Mouse (Mus musculus) frontal cortex, postnatal 10 days (tissue): ENCODE measurements around the gene Slco1a1.
"Not testable (repeated sequence)": the region's sequence is repeated elsewhere in the genome, so short reads cannot be mapped to it uniquely, and the experiment has no call there.

Experiments
- DNase-seq, 2 experiments: peaks; one replicate each; pipeline ENCODE4 v3.0.0; 2022; ENCODE audit warnings: low spot score in 2 of 2, mixed read lengths in 1 of 2

Gene Slco1a1

DNA sequence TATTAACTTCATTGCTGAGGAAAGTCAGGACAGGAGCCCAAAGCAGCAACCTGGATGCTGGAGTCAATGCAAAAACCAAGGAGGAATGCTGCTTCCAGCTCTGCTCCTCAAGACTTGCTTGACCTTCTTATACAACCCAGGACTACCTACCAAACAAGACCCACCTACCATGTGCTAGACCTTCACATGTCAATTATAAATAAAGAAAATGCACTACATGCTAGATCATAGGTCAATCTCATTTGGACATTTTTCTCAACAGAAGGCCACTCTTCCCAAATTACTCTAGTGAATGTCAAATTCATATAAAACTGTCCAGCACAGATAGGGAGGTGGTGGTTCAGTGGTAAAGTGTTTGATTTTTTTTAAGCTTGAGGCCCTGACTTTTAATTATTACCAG is at the start of gene Slco1a1:
Gene Slco1a1 (minus strand): TSS at position 101 of the 400 bp plus-strand sequence.
- DNase-seq, result no peak

DNA sequence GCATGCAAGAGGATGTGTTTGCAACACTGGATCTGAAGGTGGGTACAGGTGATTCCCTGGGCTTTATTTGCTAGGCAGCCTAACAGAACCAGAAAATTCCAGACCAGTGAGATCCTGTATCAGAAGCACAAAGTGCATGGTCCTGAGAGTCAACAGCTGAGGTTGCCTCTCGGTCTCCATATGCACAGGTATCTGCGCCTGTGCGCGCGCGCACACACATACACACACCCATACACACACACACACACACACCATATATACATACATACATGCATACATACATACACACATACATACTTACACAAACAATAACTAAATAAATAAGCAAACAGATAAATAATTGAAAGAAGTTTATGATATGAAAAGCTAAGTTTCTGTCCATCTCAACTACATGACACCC is 40.0 kb upstream of the Slco1a1 start:
- DNase-seq, result no peak

DNA sequence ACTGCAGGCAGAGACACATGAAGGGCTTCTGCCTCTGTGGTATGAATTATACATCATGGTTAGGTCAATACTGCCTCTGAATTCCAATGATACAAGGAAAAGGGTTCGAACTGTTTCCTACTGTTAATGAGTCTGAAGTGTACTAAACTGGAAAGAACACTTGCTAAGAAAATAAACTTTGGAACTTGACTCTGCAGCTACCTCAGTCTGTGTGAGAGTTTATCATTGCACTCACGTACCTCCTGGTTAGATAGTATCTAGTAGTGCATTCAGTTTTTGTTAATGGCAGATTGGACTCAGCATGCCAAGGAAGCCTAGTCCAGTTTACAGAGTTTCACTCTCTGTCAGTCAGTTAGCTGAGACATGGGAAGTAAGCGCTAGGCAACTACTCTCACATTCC is 37.9 kb upstream of the Slco1a1 start:
- no peak for DNase-seq

DNA sequence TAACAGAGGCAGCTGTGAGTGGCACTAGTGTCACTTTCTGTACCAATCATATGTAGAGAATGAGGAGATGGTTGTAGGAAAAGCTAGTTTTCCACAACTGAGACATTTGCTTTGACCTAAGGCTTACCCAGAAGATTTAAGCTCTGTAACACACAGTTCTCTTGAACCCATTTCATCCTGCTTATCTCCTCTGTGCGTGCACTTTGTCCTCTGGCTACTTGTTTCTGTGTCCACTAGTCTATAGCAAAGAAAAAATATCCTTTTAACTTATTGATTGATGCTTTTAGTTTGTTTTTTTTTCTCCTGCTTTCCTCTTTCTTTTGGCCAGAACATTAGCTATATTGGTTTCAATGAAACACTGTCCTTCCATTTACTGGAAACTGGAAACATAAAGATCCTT is 15.7 kb upstream of the Slco1a1 start:
- DNase-seq, result no peak

DNA sequence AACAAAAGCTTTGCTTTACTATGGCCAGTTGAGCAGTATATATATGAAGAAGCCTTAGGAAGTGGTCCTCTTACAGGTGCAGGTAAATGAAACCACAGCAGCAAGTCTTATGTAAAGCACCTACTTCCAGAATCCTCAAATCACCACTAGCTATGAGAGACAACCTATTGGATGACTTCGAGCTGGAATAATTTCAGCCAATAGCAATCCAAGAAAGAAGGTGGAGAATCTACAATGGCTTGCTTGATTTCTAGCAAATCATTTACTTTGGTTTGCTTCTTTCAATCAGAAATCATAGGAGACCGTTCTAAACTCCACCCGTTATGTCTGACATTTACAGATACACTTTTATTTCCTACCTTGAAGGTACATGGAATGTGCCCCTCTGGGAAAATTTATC is 15.1 kb upstream of the Slco1a1 start:
- DNase-seq, result no peak

DNA sequence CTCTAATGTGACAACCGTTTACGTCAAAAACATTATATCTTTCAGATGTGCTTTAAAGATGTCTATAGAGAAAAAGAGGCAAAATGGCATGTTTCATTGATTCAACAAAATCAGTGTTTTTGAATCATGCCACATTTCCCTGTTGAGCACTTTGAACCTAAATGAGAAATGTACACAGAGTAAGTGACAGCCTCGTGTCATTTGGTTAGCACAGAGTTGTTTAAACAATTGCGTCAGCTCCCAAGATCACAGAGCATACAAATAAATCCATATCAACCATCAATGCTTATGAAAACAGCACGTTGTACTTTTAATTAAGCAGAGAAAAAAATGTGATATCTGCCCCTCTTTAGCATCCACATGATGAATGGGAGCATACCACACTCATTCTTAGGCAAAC is 13.7 kb upstream of the Slco1a1 start:
- DNase-seq, result no peak

DNA sequence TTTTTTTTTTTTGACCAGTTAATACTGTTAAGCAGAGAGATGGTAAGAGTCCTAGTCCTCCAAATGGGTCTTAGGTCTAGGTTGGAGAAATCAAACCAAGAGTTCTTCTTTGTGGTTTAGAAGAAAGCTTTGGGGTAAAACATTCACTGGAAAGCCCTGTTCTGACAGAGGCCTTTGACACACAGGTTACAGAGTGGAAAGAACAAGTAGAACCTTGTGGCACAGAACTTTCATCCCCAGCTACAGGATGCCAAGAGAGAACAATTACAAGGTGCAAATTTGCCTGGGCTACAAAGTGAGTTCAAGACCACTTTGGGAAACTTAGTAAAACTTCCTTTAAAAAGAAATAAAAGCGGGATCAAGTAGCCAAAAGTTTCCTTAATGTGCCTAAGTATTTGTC is 6.3 kb downstream of the Slco1a1 start:
- DNase-seq, result no peak

DNA sequence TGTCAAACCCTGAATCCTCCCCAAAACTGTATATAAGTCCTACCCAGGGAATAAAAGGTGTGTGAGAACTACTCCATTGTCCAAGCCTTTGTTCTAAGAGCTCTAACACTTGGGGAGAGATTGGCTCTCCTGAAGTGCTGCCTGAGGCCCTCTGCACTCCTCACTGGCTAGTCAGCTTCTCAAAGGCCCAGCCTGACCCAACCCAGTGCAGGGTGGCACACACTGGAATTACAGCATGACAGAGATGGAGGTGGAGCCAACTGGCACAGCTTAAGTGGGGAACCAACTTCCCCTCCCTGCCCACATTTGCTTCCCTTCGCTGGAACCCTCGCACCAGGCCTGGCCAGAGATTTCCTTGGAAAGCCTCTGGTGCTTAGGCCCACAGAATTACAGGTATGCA is 48.6 kb downstream of the Slco1a1 start:
- no peak for DNase-seq

DNA sequence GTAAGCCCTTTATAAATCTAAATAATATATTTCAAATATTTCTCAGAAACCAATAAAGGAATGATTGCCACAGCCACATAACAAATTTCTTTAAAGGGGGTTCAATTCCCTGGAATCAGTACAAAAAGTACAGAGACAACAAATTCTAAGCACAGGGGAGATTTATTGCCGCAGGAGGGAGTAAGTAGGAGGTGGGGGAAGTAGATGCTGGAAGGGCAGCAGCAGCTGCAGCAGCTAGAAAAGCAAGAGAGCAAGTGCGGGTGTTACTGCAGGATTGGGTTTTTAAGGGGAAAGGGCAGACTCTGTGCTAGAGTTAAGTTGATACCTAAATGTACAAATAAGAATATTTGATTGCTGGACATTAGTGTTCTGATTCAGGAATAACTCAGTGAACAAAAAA is 57.0 kb downstream of the Slco1a1 start:
- DNase-seq, result no peak

DNA sequence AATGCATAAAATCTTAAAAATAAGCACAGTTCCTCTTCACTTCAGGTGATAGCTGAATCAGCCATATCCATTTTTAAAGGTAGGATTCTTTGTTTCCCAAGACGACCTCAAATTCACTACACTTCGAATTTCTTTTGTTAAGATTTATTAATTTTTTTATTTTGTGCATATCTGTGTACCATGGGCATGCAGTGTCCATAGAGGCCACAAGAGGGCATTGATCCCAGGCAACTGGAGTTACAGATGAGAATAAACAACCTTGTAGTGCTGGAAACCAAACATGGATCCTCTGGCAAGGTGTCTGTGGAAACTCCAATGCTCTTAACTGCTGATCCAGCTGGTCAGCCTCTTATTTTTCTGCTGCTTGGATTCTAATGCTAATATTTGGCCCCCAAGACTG is 58.5 kb downstream of the Slco1a1 start:
- DNase-seq, result no peak

DNA sequence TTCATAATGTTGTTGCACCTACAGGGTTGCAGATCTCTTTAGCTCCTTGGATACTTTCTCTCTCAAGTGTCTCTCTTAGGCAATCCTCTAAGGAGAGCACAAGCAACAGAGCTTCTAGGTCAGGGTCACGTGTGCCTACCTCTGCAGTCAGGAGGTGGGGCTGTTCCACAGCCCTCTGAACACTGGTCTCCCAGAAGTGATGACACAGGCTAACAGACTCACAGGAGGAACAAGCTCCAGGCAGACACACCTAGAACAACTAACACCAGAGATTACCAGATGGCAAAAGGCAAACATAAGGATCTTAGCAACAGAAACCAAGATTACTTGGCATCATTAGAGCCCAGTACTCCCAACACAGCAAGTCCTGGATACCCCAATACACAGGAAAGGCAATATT is 64.2 kb downstream of the Slco1a1 start:
- DNase-seq, result no peak

DNA sequence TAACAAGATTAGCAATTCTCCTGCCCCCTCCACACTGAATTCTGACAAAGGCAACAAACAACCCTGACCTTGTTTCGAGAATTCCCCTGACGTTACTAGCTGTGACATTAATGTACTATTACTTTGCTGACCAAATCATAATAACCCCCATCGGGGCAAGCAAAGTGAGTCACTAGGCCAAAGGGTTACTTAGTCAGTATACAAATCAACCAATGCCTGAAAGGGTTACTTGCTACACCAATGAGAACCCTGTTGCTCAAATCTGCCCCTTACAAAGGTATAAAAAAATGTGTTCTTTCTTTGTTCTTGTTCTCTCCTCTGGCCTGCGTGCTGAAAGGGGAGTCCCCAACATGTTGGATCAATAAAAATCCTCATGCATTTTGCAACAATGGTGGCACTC is 71.0 kb downstream of the Slco1a1 start:
- DNase-seq, result not testable (repeated sequence)

DNA sequence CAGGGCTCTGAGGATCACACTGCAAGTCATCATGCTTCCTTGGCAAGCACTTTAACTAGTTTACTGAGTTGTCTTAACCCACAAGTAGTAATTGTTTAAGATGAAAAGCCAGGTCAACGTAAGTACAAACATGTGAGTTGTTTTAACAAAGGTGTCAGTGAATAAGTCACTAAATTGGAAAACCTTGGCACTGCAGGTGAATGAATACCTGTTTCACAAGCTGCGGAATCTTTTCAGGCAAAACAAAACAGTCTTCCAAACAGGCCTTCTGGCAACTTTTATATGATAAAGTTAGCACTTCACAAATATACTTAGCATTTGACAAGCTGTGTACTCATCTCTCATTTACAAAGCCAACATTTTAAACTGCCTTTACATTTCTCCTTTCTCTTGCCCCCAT is 75.1 kb downstream of the Slco1a1 start:
- DNase-seq, result no peak

DNA sequence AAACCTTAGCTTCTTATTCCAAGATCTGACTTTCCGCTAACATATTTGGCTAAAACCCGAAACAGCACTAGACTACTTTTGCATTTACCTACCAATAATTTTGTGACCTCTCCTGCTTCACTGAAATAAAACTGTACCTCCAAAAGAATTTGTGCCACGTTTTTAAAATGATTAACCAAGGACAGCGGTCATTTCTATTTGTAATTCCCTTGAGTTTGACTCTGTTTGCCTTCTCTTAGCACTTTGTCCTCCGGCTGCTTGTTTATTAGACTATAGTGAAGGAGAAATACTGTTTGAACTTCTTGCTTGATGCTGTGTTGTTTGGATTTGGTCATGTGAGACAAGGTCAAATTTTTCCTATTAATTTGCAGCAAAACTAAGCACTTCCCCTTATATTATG is 78.0 kb downstream of the Slco1a1 start:
- no peak for DNase-seq

DNA sequence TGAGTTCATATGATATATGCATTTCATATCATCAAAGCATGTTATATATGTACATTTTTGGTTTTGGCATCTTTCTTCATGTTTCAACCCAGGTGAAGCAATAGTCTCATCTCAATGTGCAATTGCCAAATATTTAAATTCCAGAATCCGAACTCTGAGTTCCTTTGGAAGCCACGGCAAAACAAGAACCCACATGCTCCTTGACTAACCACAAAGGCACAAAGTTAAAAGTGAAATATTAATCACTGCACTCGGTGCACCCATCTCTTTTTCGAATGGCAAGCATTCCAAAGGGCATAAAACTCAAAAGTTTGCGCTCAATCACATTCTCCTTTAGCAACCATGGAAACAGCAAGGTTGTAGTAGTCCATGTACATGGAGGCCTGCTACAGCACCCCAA is 80.7 kb downstream of the Slco1a1 start:
- DNase-seq, result no peak

DNA sequence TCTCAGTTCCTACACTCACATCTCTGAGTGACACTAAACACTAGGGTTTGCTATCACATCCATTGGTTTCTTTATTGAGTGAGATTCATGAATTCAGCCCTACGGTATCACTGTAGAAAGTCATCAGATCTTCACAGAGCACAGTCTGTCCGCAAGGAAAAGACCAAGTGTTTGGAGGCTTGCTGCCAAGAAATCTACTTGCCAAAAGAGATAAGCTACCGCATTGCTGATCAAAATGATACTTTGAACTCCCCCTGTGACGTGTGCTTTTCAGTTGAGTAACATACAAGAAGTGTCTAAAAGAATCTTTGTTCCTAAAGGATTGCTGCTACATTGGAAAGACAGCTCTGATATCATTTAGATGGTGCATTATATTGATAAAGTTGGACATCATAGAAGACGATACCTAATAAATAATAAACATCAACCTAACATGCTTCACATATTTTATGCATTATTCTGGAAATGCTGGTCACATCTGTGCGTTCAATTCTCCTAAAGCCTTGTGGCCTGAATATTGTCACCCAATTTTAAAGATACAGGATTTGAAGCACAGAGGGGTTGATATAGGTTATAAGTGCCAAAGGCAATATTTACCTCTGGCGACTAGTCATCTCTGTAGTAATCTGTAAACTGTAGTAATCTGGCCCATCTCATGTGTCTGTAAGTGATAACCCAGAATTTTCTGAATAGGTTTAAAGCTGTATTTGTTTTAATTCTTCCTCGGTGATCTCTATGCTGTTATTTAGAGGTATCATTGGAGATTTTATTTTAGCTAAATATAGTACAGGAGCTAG is 88.8 kb downstream of the Slco1a1 start:
- DNase-seq, result no peak
